Mouse (Mus musculus) midbrain, embryonic 14.5 days (tissue): ENCODE data around the gene Cmtm5. TPM values are rescaled to one million over a fixed set of nuclear protein-coding genes. Genes with fewer than 3 reads are reported as not detected.
"Not testable (repeated sequence)": the region's sequence is repeated elsewhere in the genome, so short reads cannot be mapped to it uniquely, and the experiment has no call there.

Experiments used
- ATAC-seq: fragments of 200-750 bp; cut with Nextera tagmentation; 2 replicates; pipeline ENCODE4 v1.8.0; 2017; ENCODE audit warnings: moderate number of reproducible peaks, moderate library complexity; ENCODE audit not compliant: low FRiP score, low TSS enrichment
- DNase-seq: peaks from one replicate; pipeline ENCODE4 v3.0.0-alpha.2; 2015
- H3K27ac ChIP-seq: fragments of 300-500 bp; sonication (generic); replicated peaks from 2 replicates; pipeline ENCODE4 v1.5.1; 2014; ENCODE audit warnings: mild to moderate bottlenecking, low read depth, low read length, moderate library complexity
- H3K27me3 ChIP-seq: fragments of 300-500 bp; sonication (generic); 2 replicates; pipeline ENCODE4 v1.6.1; 2014; ENCODE audit warnings: low read length, control low read depth, mixed read lengths; ENCODE audit not compliant: control insufficient read depth, insufficient read depth
- H3K36me3 ChIP-seq: fragments of 300-500 bp; sonication (generic); 2 replicates; pipeline ENCODE4 v1.6.1; 2014; ENCODE audit warnings: low read length, control low read depth; ENCODE audit not compliant: control insufficient read depth, insufficient read depth
- H3K4me1 ChIP-seq: fragments of 300-500 bp; sonication (generic); 2 replicates; pipeline ENCODE4 v1.6.1; 2014; ENCODE audit warnings: mild to moderate bottlenecking, antibody characterized with exemption, low read length, control low read depth; ENCODE audit not compliant: control insufficient read depth, insufficient read depth
- H3K4me2 ChIP-seq: fragments of 300-500 bp; sonication (generic); 2 replicates; pipeline ENCODE4 v1.6.1; 2014; ENCODE audit warnings: mild to moderate bottlenecking, low read length, moderate library complexity
- H3K4me3 ChIP-seq: fragments of 300-500 bp; sonication (generic); replicated peaks from 2 replicates; pipeline ENCODE4 v1.5.1; 2014; ENCODE audit warnings: low read depth, low read length
- H3K9ac ChIP-seq: fragments of 300-500 bp; sonication (generic); replicated peaks from 2 replicates; pipeline ENCODE4 v1.6.1; 2014; ENCODE audit warnings: mild to moderate bottlenecking, low read length, moderate library complexity
- H3K9me3 ChIP-seq: fragments of 300-500 bp; sonication (generic); 2 replicates; pipeline ENCODE4 v1.6.1; 2016; ENCODE audit warnings: low read length, control low read depth, mixed read lengths; ENCODE audit not compliant: control insufficient read depth
- WGBS: fragments of 180-500 bp; shearing (Covaris S2); extraction: QIAGEN DNeasy Blood & Tissue Kit; methylation state at CpG from one replicate; pipeline ENCODE4 v1.1.7; 2014; 5-methylcytosine and 5-hydroxymethylcytosine counted together
- polyA plus RNA-seq: library from polyadenylated mRNA; unstranded; fragments of >200 nt; fragmentation: Nextera tagmentation; extraction: Ambion mirVana; gene quantifications from 2 replicates; pipeline ENCODE4 v1.2.1, GENCODE M21; 2014

The Cmtm5 gene
- polyA plus RNA-seq, 1 experiment from 2014 or later = 4.2 TPM

DNA sequence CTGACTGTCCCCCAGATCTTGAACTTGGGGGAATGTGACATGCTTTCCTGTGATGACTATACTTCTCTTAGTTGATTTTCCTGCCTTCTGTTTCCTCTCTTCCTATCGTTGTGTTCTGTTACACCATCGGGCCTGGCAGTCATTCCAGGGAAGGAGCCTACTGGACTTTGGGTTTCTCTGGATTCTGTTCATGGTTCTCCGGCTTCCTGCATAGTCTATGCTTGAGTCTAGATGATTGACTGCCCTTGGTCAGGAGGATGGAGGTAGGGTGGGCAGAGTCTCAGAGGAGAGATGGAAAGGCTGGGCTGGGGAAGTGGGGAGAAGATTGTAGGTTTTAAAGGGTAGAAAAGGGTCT is 4.1 kb downstream of the Cmtm5 start:
- Histone ChIP-seq H3K4me1 (peaks cover 6% of the 10 kb centered on the region; the same call in 1 of the 2 replicates), H3K4me3 (no peak overlapping the region), H3K9ac (no peak overlapping the region), H3K36me3 (no peaks in the 10 kb centered on the region), H3K27me3 (no peaks in the 10 kb centered on the region), H3K4me2 (no peak overlapping the region), H3K9me3 (no peaks in the 10 kb centered on the region), H3K27ac (no peak overlapping the region)
- 86% methylated on average over 3 of the region's 3 CpGs for WGBS
- ATAC-seq = no peak
- DNase-seq = no peak

DNA sequence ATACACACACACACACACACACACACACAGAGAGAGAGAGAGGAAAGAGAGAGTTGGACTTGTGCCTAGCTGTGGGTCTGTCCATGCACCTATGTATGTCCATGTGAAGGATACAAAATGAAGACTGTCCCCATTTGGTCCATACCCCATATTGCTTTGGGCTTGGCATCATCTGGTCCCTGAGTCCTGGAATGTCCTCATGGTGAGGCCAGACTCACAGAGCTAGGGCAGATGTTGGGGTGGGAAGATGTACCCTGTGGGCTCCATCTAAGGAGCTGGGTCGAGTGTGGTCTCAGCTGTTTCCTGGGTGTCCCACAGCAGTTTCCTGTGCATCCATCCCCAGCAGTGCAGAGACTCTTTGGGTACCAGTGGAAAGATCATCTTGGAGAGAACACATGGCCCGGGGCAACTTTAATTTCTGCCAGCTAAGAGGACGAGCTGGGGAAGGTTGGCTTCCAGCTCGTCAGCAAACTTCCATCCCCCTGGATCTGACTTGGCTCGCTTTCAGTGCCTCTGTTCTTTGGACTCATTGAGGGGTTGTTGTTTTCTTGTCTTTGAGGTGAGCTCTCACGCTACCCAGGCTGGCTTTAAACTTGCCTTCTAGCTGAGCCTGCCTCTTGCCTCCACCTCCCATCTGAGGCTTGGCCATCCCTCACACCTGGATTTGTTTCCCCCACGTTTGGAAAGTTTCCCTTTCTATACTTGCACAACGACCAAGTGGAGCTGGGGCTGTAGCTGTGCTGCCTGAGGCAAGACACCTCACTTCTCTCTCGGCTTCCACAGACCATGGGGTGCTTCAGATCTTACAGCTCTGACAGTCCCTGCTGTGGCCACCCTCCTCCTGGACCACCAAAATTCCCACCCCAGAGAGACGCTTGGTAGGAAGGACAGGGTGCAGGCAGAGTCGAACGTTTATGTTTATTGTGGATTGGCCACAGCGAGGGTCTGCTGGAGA is 5.2 kb downstream of the Cmtm5 start:
- H3K36me3 ChIP-seq = no peaks in the 10 kb centered on the region
- ATAC-seq (no peak), DNase-seq (no peak)
- 74% methylated on average over 13 of the region's 13 CpGs for WGBS
- no peak overlapping the region for H3K9ac ChIP-seq
- no peak overlapping the region for H3K27ac ChIP-seq
- no peak overlapping the region for H3K4me2 ChIP-seq
- H3K27me3 ChIP-seq = no peaks in the 10 kb centered on the region
- H3K9me3 ChIP-seq = no peaks in the 10 kb centered on the region
- H3K4me3 ChIP-seq = no peak overlapping the region
- H3K4me1 ChIP-seq = peaks cover 2% of the 10 kb centered on the region; the same call in 1 of the 2 replicates

DNA sequence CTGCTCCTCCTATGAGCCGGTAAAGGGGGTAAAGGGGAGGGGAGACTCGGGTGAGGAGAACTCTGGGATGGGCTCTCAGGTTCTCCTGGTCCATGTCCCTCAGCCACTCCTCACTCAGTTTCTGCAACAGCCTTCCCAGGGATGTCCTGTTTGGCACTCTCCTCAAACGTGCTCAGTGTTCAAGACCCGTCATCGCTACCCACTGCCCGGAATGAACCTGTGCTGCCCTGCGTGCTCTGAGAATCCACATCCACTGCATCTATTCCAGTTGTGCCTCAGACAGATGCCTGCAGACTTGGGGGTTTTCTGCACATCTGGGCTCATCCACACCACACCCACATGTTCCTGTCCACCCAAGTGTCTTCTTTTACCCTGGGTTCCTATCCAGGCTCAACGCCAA is 6.4 kb downstream of the Cmtm5 start:
- H3K36me3 ChIP-seq = no peaks in the 10 kb centered on the region
- no peak overlapping the region for H3K4me3 ChIP-seq
- 94% methylated on average over 8 of the region's 8 CpGs for WGBS

GRCm38 (mm10) chr14:54943971-54944370 is 7.9 kb downstream of the Cmtm5 start:
- no peak overlapping the region for H3K4me2 ChIP-seq
- 95% methylated on average over 7 of the region's 7 CpGs for WGBS
- no peak overlapping the region for H3K27ac ChIP-seq
- no peak overlapping the region for H3K4me3 ChIP-seq
- no peak overlapping the region for H3K9ac ChIP-seq
- H3K9me3 ChIP-seq = no peaks in the 10 kb centered on the region
- no peaks in the 10 kb centered on the region for H3K27me3 ChIP-seq
- ATAC-seq (no peak), DNase-seq (no peak)
- H3K36me3 ChIP-seq = no peaks in the 10 kb centered on the region
- H3K4me1 ChIP-seq = no peaks in the 10 kb centered on the region

More for the DNA sequence above, 6.4 kb downstream of the Cmtm5 start:
- Histone ChIP-seq H3K9ac (no peak overlapping the region), H3K9me3 (no peaks in the 10 kb centered on the region), H3K27ac (no peak overlapping the region), H3K4me2 (no peak overlapping the region), H3K4me1 (no peaks in the 10 kb centered on the region), H3K27me3 (no peaks in the 10 kb centered on the region)
- ATAC-seq (no peak), DNase-seq (no peak)

GRCm38 (mm10) chr14:54944939-54945338 is 8.9 kb downstream of the Cmtm5 start:
- WGBS = 71% methylated on average over 2 of the region's 2 CpGs
- no peaks in the 10 kb centered on the region for H3K36me3 ChIP-seq

GRCm38 (mm10) chr14:54945975-54946704 is 10.1 kb downstream of the Cmtm5 start:
- no peak for ATAC-seq

More at GRCm38 (mm10) chr14:54944939-54945338, 8.9 kb downstream of the Cmtm5 start:
- Histone ChIP-seq H3K9ac (no peak overlapping the region), H3K4me2 (no peak overlapping the region), H3K4me1 (no peaks in the 10 kb centered on the region), H3K9me3 (no peaks in the 10 kb centered on the region), H3K4me3 (no peak overlapping the region), H3K27ac (no peak overlapping the region), H3K27me3 (no peaks in the 10 kb centered on the region)
- DNase-seq (no peak), ATAC-seq (no peak)

DNA sequence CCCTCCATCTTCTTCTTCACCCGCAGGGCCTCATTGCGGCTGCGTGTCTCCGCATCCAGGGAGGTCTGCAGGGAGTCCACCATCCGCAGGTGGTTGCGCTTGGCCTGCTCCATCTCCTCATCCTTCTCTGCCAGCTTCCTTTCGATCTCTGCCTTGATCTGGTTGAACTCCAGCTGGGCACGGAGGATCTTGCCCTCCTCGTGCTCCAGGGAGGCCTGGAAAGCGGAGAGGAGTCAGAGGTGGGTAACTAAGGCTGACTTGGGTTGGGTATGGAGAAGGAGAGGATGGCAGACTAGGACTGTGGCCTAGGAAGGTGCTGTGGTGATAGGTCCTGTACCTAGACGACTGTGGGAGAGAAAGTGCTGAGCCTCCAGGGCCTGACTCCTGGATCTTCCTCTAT is 10.9 kb downstream of the Cmtm5 start:
- WGBS = 90% methylated on average over 9 of the region's 11 CpGs

More at GRCm38 (mm10) chr14:54945975-54946704, 10.1 kb downstream of the Cmtm5 start:
- H3K9ac ChIP-seq = no peak overlapping the region
- no peak overlapping the region for H3K4me2 ChIP-seq
- no peak overlapping the region for H3K4me3 ChIP-seq
- WGBS = 83% methylated on average over 19 of the region's 19 CpGs
- H3K36me3 ChIP-seq = no peaks in the 10 kb centered on the region
- no peaks in the 10 kb centered on the region for H3K4me1 ChIP-seq
- no peaks in the 10 kb centered on the region for H3K27me3 ChIP-seq
- H3K9me3 ChIP-seq = no peaks in the 10 kb centered on the region
- no peak for DNase-seq
- no peak overlapping the region for H3K27ac ChIP-seq

DNA sequence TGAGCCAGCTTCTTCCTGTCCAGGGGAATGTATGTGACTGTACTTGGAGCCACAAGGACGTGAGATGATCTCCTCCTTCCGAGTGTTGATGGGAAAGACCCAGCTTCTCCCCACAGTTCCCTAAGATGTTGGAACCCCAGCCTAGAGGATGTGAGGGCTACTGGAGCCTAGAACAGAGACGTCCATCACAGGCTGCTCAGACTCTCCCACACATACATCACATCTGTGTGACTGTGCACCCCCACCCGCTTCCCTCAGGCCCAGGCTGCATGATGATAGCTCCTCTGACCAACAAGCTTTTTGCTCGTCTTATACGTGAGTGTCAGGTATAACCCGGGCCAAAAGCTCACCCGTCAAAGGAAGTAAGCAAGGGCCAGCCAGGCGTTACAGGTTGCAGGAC is 12.7 kb downstream of the Cmtm5 start:
- Histone ChIP-seq H3K4me1 (no peaks in the 10 kb centered on the region), H3K9ac (no peak overlapping the region), H3K9me3 (no peaks in the 10 kb centered on the region), H3K4me2 (no peak overlapping the region), H3K27me3 (no peaks in the 10 kb centered on the region), H3K27ac (no peak overlapping the region), H3K36me3 (no peaks in the 10 kb centered on the region), H3K4me3 (no peak overlapping the region)
- WGBS = 93% methylated on average over 9 of the region's 9 CpGs
- ATAC-seq (no peak), DNase-seq (no peak)

More for the DNA sequence above, 10.9 kb downstream of the Cmtm5 start:
- not testable (repeated sequence) for H3K27ac ChIP-seq, H3K9ac ChIP-seq, H3K4me2 ChIP-seq, H3K4me1 ChIP-seq, H3K27me3 ChIP-seq, H3K36me3 ChIP-seq, H3K9me3 ChIP-seq, H3K4me3 ChIP-seq, DNase-seq, ATAC-seq
